Mouse (Mus musculus): ENCODE measurements around the gene Tmco3.

- TF ChIP-seq POLR2A (IDR thresholded peaks at IDR 0.05; ENCODE audit: borderline replicate concordance, extremely low read depth, low read depth, low read length) (no peak), CTCF (IDR thresholded peaks at IDR 0.05; ENCODE audit: insufficient read depth, low read length) (no peak)
These were observed 68.2 kb downstream of the Tmco3 start for GRCm38 (mm10) chr8:13356221-13356620.
